Mouse (Mus musculus): ENCODE measurements around the gene Lamp2.
A peak's percentile ranks its signal among the peaks of the same experiment; 100 is the strongest.
"Not testable (repeated sequence)": the region's sequence is repeated elsewhere in the genome, so short reads cannot be mapped to it uniquely, and the experiment has no call there.

The Lamp2 gene

GRCm38 (mm10) chrX:38455890-38456634, at the start of gene Lamp2:
Gene Lamp2 (minus strand): TSS chrX:38456454.
- no peaks in the 10 kb centered on the region for H3K27me3 ChIP-seq (ENCODE audit: control insufficient read depth, insufficient read depth, low read length, poor library complexity, severe bottlenecking)
- peak; percentile 89 for DNase-seq (ENCODE audit: low read depth, low spot score)
- H3K36me3 ChIP-seq (ENCODE audit: control insufficient read depth, insufficient read depth, low read length, poor library complexity, severe bottlenecking), result no peaks in the 10 kb centered on the region

DNA sequence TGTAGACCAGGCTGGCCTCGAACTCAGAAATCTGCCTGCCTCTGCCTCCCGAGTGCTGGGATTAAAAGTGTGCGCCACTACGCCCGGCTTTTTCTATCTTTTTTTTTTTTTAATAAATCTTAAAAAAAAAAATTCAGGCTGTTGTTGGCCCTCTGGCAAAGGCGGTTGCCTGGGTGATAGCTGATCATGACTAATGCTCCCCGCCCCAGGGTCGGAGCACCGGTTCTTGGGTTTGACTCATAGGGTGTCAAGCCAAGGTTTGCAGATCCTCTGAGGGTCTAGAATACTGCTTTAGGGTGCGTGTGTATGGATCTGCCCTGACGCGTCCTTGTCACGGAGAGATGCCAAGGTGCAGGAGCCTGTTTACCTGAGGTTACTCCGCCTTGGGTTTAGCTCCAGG, 48.6 kb upstream of the Lamp2 start:
- Histone ChIP-seq H3K36me3 (ENCODE audit: control insufficient read depth, insufficient read depth, low read length, poor library complexity, severe bottlenecking) (no peaks in the 10 kb centered on the region), H3K27me3 (ENCODE audit: control insufficient read depth, insufficient read depth, low read length, poor library complexity, severe bottlenecking) (no peaks in the 10 kb centered on the region)
- no peak for DNase-seq (ENCODE audit: low read depth, low spot score)

DNA sequence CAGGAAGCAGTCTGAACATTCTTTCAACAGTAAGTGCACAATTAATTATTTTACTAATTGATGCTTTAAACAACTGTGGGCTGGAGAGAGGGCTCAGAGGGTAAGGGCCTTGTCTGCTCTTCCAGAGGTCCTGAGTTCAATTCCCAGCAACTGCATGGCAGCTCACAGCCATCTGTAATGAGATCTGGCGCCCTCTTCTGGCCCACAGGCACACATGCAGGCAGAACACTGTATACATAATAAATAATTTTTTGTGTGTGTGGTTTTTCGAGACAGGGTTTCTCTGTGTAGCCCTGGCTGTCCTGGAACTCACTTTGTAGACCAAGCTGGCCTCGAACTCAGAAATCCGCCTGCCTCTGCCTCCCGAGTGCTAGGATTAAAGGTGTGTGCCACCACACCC, 45.9 kb upstream of the Lamp2 start:
- H3K36me3 ChIP-seq (ENCODE audit: control insufficient read depth, insufficient read depth, low read length, poor library complexity, severe bottlenecking); H3K27me3 ChIP-seq (ENCODE audit: control insufficient read depth, insufficient read depth, low read length, poor library complexity, severe bottlenecking): not testable (repeated sequence)
- peak; percentile 15 for DNase-seq (ENCODE audit: low read depth, low spot score)

DNA sequence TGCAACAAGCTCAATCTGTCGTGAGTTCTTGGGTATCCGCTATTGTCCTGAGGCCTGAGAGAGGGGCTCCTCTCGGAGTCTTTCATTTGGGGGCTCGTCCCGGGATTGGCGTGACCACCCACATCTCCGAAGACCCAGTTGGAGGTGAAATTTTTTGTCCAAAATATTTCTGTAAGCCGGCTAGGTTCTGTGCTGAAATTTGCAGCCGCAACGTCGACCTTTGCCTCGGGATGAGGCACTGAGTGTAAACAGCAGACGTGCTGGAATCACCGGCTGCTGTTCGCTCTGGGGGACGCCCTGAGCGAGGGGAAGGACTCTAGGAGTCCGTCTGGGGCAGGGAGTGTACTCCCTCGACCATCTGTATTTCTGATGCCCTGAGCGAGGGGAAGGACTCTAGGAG, 29.2 kb upstream of the Lamp2 start:
- not testable (repeated sequence) for H3K36me3 ChIP-seq (ENCODE audit: control insufficient read depth, insufficient read depth, low read length, poor library complexity, severe bottlenecking); DNase-seq (ENCODE audit: low read depth, low spot score); H3K27me3 ChIP-seq (ENCODE audit: control insufficient read depth, insufficient read depth, low read length, poor library complexity, severe bottlenecking)

GRCm38 (mm10) chrX:38478583-38478982, 22.3 kb upstream of the Lamp2 start:
- H3K27me3 ChIP-seq (ENCODE audit: control insufficient read depth, insufficient read depth, low read length, poor library complexity, severe bottlenecking), result no peaks in the 10 kb centered on the region
- no peak for DNase-seq (ENCODE audit: low read depth, low spot score)
- H3K36me3 ChIP-seq (ENCODE audit: control insufficient read depth, insufficient read depth, low read length, poor library complexity, severe bottlenecking), result no peaks in the 10 kb centered on the region

GRCm38 (mm10) chrX:38473537-38474299, 17.5 kb upstream of the Lamp2 start:
- Histone ChIP-seq H3K27me3 (ENCODE audit: control insufficient read depth, insufficient read depth, low read length, poor library complexity, severe bottlenecking) (no peaks in the 10 kb centered on the region), H3K36me3 (ENCODE audit: control insufficient read depth, insufficient read depth, low read length, poor library complexity, severe bottlenecking) (no peaks in the 10 kb centered on the region)
- peak; percentile 59 for DNase-seq (ENCODE audit: low read depth, low spot score)

- H3K27me3 ChIP-seq (ENCODE audit: control insufficient read depth, insufficient read depth, low read length, poor library complexity, severe bottlenecking), result no peaks in the 10 kb centered on the region
- no peak for DNase-seq (ENCODE audit: low read depth, low spot score)
- no peaks in the 10 kb centered on the region for H3K36me3 ChIP-seq (ENCODE audit: control insufficient read depth, insufficient read depth, low read length, poor library complexity, severe bottlenecking)
Observed at GRCm38 (mm10) chrX:38473164-38473536, 16.9 kb upstream of the Lamp2 start.

DNA sequence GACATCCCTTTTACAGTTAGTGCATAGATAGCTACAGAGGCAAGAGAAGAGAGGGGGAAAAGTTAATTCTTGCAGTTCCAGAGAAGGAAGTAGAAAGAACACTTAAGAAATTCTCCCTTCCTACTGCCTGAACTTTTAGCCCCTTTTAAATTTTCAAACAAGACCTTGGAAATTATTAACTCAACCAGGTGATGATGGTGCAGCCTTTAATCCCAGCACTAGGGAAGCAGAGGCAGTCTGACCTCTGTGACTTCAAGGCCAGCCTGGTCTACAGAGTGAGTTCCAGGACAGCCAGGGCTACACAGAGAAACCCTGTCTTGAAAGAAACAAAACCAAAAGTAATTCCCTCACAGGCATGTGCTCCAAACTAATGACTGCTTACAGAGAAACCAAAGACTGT, 10.0 kb upstream of the Lamp2 start:
- no peak for DNase-seq (ENCODE audit: low read depth, low spot score)
- Histone ChIP-seq H3K27me3 (ENCODE audit: control insufficient read depth, insufficient read depth, low read length, poor library complexity, severe bottlenecking) (no peaks in the 10 kb centered on the region), H3K36me3 (ENCODE audit: control insufficient read depth, insufficient read depth, low read length, poor library complexity, severe bottlenecking) (no peaks in the 10 kb centered on the region)

DNA sequence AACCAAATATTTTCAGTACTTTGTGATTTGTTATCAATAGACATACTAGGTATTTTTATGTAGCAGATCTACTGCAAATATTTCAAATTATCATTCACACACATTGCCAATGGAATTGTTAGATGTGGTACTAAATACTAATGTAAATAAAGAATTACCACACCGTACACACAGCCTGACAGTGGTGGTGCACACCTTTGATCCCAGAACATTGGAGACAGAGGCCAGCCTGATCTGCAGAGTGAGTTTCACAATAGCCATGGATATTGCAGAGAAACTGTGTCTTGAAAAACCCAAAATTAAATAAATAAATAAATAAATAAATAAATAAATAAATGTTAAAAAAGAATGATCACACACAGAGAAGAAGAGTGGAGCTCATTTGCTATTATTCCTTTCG, 6.9 kb upstream of the Lamp2 start:
- Histone ChIP-seq H3K27me3 (ENCODE audit: control insufficient read depth, insufficient read depth, low read length, poor library complexity, severe bottlenecking) (no peaks in the 10 kb centered on the region), H3K36me3 (ENCODE audit: control insufficient read depth, insufficient read depth, low read length, poor library complexity, severe bottlenecking) (no peaks in the 10 kb centered on the region)
- DNase-seq (ENCODE audit: low read depth, low spot score), result no peak

DNA sequence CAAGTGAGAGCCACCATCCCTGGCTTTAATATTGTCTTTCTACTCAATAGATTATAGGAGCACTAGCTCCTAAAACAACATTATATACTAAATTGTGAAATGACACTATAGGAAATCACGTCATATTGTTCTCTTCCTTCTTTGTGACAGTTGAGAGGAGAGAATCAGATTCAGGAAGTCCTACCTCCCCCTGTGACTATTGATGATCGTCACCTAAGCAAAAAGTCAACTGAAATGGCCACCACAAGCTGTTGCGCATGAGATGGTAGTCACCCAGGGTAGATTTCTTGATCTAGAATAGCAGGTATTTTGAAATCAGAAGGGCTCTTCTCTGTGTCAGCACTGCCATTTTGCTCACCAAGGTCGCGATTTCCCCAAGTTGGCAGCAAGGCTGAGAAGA, 5.8 kb upstream of the Lamp2 start:
- DNase-seq (ENCODE audit: low read depth, low spot score), result peak; percentile 4
- H3K36me3 ChIP-seq (ENCODE audit: control insufficient read depth, insufficient read depth, low read length, poor library complexity, severe bottlenecking), result no peaks in the 10 kb centered on the region
- H3K27me3 ChIP-seq (ENCODE audit: control insufficient read depth, insufficient read depth, low read length, poor library complexity, severe bottlenecking), result no peaks in the 10 kb centered on the region

- Histone ChIP-seq H3K36me3 (ENCODE audit: control insufficient read depth, insufficient read depth, low read length, poor library complexity, severe bottlenecking) (no peaks in the 10 kb centered on the region), H3K27me3 (ENCODE audit: control insufficient read depth, insufficient read depth, low read length, poor library complexity, severe bottlenecking) (no peaks in the 10 kb centered on the region)
- peak; percentile 19 for DNase-seq (ENCODE audit: low read depth, low spot score)
Observed at GRCm38 (mm10) chrX:38460887-38461286, 4.6 kb upstream of the Lamp2 start.

DNA sequence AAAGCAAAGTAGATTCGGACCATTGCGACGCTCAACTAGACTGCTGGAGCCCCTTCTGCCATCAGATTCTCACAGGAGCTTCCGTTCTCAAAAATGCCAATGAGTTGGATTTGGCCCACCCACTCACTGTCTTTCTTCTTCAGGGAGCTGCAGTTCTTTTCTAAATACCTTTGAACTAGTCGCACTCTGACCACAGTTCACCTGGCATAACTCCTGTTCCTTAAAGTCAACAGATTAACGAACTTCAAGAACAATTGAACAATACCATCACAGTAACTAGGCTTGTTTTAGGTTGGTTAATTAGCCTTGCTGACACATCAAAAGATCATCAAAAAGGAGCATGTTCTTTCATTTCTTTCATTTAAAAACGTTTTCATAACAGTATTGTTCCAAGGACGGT, 2.8 kb upstream of the Lamp2 start:
- no peak for DNase-seq (ENCODE audit: low read depth, low spot score)
- Histone ChIP-seq H3K36me3 (ENCODE audit: control insufficient read depth, insufficient read depth, low read length, poor library complexity, severe bottlenecking) (no peaks in the 10 kb centered on the region), H3K27me3 (ENCODE audit: control insufficient read depth, insufficient read depth, low read length, poor library complexity, severe bottlenecking) (no peaks in the 10 kb centered on the region)

DNA sequence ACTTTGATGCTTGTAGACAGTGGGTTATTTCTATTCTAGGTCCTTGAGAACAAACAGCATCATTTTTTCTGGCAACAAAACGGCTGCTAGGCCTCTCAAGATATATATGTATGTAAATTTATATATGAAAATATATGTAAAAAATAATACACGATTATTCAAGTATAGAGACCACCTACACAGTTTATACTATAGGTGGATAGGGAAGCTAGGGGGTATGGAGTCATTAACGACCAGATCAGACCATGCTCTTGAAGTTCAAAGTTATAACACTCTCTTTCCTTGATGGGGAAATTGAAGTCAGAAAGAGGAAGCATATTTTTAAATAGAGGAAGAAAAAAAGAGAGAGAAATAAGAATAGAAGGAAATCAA, 367 bp upstream of the Lamp2 start:
- DNase-seq (ENCODE audit: low read depth, low spot score), result peak; percentile 23
- Histone ChIP-seq H3K27me3 (ENCODE audit: control insufficient read depth, insufficient read depth, low read length, poor library complexity, severe bottlenecking) (no peaks in the 10 kb centered on the region), H3K36me3 (ENCODE audit: control insufficient read depth, insufficient read depth, low read length, poor library complexity, severe bottlenecking) (no peaks in the 10 kb centered on the region)

DNA sequence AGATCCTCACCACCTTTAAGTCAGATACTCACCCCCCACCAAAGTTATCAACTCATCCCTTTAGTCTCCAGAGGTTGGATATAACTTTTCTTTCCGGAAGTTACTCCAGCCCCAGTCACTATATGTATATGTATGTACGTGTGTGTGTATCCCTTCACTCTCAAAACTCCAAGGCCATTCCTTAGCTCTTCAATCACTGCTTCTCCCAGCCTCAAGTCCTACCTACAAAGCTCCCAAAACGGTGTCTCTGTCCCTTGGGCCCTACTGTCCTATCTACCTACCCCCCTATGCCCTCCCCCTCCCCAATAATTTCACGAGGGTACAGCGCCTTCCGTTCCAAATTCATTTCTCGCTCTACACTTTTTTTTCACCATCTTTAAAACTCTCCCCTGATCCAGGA, 780 bp downstream of the Lamp2 start:
- no peak for DNase-seq (ENCODE audit: low read depth, low spot score)
- Histone ChIP-seq H3K27me3 (ENCODE audit: control insufficient read depth, insufficient read depth, low read length, poor library complexity, severe bottlenecking) (no peaks in the 10 kb centered on the region), H3K36me3 (ENCODE audit: control insufficient read depth, insufficient read depth, low read length, poor library complexity, severe bottlenecking) (no peaks in the 10 kb centered on the region)

GRCm38 (mm10) chrX:38454900-38455299, 1.4 kb downstream of the Lamp2 start:
- Histone ChIP-seq H3K27me3 (ENCODE audit: control insufficient read depth, insufficient read depth, low read length, poor library complexity, severe bottlenecking) (no peaks in the 10 kb centered on the region), H3K36me3 (ENCODE audit: control insufficient read depth, insufficient read depth, low read length, poor library complexity, severe bottlenecking) (no peaks in the 10 kb centered on the region)
- no peak for DNase-seq (ENCODE audit: low read depth, low spot score)
